Mouse (Mus musculus) left cerebral cortex, adult 18-20 months (tissue): ENCODE data around the gene Zcchc17. TPM values are rescaled to one million over a fixed set of nuclear protein-coding genes. Genes with fewer than 3 reads are reported as not detected.

Experiments used
- DNase-seq, 2 experiments: peaks; one replicate each; pipeline ENCODE4 v3.0.0; 2021 to 2022; ENCODE audit warnings: low spot score in 2 of 2, mixed read lengths in 1 of 2
- total RNA-seq, 2 experiments: library from RNA; stranded (reverse); gene quantifications; 2 replicates each; pipeline ENCODE4 v1.2.3; 2021

Zcchc17 gene
- total RNA-seq, 2 experiments from 2014 or later, result 59.3 to 70.6 TPM

DNA sequence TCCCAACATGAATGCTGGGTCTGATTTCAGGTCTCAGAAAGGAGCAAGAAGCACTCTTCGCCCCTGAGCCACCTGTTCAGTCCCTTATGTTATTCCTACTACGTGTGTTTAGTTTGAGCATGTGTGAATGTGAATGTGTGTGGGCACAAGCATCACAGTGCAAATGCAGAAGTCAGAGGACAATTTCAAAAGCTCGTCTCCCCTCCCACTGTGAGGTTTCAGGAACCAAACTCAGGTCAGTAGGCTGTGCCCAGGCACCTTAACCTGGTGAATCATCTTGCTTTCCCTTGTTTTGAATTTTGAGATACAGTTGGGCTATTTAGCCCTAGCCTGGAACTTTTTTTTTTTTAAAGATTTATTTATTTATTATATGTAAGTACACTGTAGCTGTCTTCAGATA lies 69.9 kb downstream of the Zcchc17 start:
- no peak for DNase-seq

DNA sequence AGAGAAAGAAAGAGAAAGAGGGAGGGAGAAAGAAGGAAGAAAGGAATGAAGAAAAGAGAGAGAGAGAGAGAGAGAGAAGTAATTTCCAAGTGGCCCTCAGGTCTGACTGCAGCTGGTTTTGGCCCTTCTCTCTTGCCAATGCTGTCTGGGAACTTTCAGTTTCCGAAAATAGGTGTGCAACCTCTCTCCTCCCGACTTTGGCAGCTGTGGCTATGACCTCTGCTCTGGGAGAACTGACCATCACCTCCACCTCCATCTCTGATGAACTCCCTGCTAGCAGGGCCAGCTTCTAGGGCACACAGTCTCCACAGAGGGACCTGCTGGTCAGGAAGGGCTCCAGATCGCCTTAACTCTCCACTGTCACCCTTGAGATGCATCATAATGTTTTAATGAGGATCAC lies 73.2 kb downstream of the Zcchc17 start:
- DNase-seq, result no peak

DNA sequence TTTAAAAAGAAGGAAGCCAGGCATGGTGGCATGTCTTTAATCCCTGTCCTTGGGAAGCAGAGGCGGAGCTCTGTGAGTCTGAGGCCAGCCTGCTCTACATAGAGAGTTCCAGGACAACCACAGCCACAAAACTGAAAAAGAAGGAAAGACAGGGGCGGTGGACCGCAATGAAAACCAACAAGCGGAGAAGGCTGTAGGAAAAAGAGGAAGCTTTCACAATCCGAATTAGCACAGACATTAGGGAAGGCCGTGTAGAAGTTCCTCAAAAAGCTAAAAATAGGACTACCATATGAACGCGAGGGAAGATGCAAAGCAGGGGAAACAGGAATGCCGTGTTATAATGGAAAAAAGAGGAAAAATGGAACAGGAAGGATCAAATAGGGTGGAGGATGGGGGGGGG lies 75.9 kb downstream of the Zcchc17 start:
- DNase-seq, result no peak

DNA sequence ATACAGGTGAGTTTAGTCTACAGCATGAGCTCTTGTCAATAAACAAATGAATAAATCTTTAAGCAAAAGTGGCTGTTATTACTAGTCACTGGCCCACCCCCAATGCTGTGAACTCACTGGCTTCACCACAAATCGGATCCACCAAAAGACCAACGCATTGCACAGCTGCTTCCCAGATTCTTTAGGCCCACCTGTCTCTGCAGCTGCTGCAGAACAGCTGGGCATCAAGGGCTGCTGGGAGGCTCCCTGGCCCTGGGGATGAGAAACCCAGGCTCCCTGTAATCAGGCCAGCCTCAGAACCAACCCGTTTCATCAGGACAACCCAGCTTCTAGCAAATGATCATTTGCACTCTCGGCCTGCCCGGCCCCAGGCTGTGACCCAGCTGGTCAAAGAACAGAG lies 76.9 kb downstream of the Zcchc17 start:
- no peak for DNase-seq

DNA sequence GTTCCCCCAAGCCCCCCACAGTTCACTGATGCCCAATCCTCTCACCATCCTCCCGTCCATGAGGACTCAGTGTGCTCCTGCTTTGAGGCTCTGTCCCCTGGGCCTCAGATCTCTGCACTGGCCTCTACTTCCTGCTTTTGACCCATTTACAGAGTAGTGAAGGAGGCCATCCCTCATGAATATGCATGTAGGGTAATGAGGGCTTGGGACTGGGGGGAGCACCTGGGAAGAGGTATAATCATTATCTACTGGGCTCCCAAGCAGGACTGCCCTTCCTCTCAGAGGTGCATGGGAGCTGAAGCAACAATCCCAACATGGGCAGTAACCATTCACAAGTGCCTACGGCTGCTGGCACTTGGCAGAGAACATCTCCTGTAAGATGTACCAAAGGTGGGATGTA lies 80.6 kb downstream of the Zcchc17 start, which contains the start of gene Serinc2:
Serinc2 (minus strand) TSS at position 101 of the 400 bp plus-strand sequence.
- DNase-seq, result no peak

DNA sequence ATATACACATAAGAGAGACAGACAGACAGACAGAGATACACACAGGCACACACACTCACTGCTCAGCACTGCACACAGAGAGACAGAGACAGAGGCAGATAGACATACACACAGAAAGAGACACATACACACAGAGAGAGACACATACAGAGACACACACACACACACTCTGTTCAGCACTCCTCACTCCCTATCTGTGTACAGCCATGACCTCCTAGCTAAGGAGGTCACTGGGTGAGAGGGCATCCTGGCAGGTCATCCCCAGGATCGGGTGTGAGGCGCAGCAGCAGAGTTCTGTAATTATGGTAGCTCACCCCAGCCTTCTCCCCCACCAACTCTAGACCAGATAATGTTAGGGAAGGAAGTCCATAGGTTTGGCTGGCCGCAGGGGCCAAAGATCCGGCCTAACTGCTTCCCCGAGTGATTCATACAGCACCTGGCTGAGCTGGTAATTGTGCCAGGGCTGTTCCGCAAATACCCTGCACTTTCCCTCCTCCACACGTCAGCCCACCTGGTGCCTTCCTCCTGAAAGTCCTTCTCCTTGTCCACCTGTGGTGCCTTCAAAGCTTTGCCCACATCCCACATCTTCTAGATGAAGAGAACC lies 83.1 kb downstream of the Zcchc17 start:
- no peak for DNase-seq

DNA sequence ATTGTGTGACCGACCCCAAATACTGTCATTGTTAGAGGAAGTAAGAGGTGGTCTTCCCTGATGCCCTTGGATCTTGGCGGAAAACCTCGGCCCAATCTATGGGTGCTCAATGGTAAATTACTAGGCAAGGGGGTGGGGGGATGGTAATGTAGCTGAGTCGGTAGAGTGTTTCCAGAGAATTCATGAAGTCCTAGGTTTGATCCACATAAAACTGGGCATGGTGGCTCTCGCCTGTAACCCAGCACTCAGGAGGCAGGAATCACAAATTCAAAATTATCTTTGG lies 84.0 kb downstream of the Zcchc17 start:
- no peak for DNase-seq

DNA sequence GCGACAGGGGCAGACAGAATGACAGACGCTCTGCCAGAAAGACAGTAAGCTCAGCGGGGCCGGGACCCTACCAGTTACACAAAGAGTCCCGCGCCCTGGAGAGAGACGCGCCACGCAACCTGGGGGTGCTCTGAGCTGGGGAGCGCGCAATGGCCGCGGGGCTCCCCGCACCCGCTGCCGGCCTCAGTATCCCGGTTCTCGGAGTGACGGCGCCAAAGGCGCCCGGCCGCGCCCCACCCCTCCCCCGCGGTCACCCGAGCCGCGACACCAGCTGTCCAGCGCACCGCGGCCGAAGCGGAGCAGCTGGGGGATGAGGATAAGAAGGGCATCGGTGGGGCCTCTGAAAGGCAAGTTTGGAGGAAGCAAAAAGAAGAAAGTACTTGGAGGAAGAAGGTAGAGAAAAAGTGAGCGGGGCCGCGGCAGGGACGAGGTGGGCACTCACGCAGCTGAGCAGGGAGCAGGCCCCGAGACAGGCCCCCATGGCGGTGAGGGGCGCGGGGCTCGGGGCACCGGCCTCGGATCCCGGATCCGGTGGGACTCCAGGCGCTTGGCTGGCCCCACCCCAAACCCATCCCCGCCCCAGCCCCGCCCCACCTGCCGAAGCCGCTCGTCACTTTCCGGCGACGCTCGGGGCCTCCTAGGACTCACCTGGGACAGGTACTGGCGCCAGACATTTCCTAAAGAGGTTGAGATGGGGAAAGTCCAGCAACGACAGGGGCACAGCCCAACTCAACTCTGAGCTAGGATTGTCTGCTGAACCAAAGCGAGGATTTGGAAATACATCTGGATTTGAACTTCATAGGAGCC lies 84.5 kb downstream of the Zcchc17 start:
- DNase-seq, result no peak

DNA sequence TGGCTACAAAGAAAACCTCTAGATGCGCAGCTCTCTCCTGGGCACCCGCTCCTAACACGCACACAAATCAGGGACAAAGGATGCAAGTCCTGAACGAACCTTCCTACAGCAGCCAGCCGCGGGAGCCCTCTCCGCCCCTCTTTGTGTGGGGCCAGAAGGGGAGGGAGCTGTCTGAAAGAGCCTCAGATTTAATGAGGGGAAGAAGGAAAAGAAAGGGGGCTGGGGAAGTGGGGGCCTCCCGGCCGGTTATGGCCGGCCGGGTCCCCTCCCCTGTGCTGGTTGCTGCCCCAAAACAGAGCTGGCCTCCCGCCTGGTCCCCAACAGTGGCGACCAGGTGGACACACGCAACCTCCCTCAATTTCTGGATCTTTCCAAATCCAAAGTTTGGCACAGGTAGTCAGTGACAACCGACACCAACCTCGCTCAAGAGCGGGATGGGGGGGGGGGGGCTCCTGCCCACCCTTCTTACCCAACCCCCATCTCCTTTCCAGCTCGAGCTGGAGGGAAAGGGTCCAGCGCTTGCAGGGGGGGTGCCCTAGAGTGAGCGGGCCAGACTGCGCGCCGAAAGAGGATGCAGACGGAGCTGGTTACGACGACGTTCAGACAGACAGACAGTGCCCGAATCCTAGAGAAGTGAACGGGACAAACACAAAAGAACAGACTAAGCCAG lies 85.3 kb downstream of the Zcchc17 start:
- DNase-seq, result no peak

DNA sequence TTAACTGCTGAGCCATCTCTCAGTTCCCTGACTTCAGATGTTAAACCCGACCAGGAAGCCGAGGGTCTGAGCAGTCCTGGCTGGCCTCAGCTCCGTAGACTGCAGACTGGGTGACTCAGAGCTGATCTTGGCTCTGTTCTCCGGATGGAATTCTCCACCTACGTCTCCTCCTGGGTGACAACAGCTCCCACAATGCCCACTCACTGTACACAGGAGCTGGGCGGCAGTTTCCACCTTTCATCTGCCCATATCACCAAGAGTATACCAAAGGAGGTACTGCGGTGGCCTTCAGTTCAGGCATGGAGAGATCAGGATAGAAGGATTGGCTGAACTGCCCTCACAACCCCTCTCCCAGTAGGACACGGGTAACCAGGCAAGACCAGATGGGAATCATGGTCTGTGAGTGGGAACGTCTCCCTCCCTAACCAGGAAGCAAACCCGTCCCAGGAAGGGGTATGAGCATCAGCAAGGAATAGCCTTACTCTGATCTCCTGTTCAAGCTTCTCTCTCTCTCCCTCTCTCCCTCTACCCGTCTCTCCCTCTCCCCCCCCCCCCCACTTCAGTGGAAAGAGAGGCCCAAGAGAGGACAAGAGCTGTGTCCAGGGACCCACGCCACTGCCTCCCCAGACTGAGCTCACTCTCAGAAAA lies 85.9 kb downstream of the Zcchc17 start:
- peak; percentile 67 to 82 for DNase-seq

DNA sequence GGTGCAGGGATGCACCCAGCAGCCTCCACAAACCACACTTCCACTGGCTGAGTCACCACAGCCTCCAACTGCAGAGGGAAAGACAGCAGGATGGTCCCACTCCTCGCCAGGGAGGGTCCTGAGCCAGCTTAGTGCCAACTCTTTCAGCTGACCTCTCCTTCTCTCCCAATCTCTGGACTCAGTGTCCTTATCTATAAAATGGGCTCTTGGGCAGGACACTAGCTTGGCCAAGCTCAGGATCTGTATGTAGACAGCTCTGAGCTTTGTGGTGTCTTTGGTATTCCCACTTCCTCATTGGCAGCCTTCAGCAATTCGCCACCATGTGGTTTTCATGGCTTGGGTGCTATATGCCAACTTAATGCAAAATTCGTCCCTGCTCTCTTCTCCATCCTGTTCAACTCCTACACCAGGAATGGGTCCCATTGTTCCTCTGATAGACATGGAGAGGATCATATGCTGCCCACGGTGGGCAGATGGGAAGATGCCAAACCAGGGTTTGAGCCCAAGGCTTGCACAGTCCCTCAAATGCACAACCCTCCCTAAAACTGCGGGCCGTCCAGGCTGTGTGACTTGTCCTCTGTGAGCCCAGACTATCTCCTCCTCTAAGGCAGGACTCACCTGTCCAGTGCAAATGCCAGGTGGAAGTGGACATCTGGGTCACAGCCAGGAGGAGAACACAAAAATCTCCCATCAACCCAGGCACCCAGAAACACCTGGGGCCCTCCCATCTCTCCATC lies 89.0 kb downstream of the Zcchc17 start:
- peak; percentile 50 to 59 for DNase-seq

DNA sequence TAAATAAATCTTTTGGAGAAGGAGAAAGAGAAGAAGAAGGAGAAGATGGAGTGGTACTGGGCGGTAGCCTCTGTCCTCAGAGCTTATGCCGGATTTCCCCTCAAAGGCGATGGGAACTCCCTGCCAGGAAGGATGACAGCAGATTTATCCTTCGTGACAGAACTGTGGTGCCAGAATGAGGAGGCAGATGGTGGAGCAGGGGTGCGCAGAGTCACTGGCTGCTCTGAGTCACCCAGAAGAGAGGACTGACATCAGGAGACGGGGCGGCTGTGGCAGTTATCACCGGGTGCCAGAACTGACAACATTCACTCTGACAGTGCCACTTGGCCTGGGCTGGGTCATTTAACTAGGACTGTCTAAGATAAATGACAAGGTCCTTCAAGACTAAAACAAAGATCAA lies 89.7 kb downstream of the Zcchc17 start:
- peak; percentile 81 to 87 for DNase-seq

DNA sequence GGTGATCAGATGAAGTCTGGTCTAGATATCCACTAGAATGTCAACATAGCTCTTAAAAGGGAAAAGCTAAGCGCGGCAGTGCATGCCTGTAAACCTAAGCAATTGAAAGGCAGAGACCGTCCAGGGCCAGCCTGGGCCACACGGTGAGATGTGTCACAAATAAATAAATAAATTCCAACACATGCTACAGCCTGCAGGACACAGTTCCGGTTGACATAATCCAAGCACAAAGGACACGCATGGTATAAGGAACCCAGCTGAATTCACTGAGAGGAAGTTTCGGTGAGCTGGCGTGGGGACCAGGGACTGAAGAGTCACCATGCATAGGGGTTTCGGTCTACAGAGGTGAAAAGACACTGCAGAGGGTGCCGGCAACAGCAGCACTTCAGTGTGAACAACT lies 91.0 kb downstream of the Zcchc17 start:
- DNase-seq, result no peak

DNA sequence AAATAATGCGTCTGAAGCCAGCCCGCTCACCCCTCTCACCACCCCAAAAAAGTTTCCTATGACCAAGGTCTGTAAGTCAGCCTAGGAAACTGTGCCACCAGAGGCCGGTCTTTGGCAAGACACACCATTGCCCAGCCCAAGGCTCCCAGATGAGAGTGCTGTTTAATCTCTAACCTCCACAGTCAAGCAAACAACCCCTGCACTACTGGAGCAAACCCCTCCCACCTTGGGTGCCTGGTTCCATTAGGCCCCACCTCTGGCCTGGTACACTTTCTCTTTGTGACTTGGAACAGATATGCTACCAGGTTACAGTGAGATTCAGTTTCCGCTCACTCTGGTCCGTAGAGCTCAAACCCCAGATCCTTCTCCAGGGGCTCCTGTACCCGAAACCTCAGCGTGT lies 92.7 kb downstream of the Zcchc17 start:
- DNase-seq, result no peak

DNA sequence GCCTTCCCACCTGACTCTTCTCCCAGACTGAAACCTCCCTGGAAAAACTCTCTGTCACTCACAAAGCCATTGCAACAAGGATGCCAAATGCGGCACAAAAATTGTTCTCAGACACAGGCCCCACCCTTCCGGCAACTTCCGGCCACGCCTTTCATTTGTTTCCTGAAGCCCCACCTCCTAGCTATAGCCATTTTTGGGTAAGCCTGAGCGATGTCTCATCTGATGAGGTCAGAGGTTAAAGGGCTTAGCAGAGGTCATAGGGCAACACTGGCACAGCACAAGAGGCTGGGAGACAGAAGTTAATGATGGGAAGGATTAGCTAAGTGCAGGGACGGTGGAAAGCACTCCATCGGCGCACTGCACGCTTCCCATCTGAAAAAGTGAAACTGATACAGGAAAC lies 93.1 kb downstream of the Zcchc17 start:
- no peak for DNase-seq

Other genes starting within 250 kb of the Zcchc17 start
- gene Hcrtr1, start 220.6 kb downstream of the Zcchc17 start, total RNA-seq, result 1 to 10 TPM; 1.6 to 2.4 TPM
- gene Tinagl1, start 184.8 kb downstream of the Zcchc17 start, total RNA-seq, result 10 to 100 TPM; 10.5 to 19.5 TPM
- gene Gm853, start 137.5 kb downstream of the Zcchc17 start, total RNA-seq, result not detected
- 10 to 100 TPM; 11.5 to 12.8 TPM for gene Serinc2, start 80.7 kb downstream of the Zcchc17 start, total RNA-seq
- 100 to 1,000 TPM; 135 to 150 TPM for gene Fabp3, start 51.3 kb downstream of the Zcchc17 start, total RNA-seq
- gene Gm10570, start 51.3 kb downstream of the Zcchc17 start, total RNA-seq, result under 1 TPM in 1 of 2 experiments, not detected in 1; 0.75 TPM
- 10 to 100 TPM; 21.9 to 24.3 TPM for gene Snrnp40, start 189 bp upstream of the Zcchc17 start, total RNA-seq
- gene Nkain1, start 214.2 kb upstream of the Zcchc17 start, total RNA-seq, result 10 to 100 TPM; 30.5 to 34.5 TPM